Mouse (Mus musculus): ENCODE data around the gene Srbd1. TPM values are rescaled to one million over a fixed set of nuclear protein-coding genes. Genes with fewer than 3 reads are reported as not detected.

The Srbd1 gene
- polyA plus RNA-seq, 1 experiment from 2014 or later = 7.6 TPM

- DNase-seq (ENCODE audit: low spot score) (no peak), ATAC-seq (ENCODE audit: low FRiP score) (no peak)
- Histone ChIP-seq H3K27me3 (ENCODE audit: control insufficient read depth, insufficient read depth, low read length) (no peaks in the 10 kb centered on the region), H3K4me1 (replicated peaks; ENCODE audit: control insufficient read depth, insufficient read depth, low read length) (no peaks in the 10 kb centered on the region), H3K4me2 (replicated peaks) (no peak overlapping the region), H3K27ac (no peak overlapping the region), H3K36me3 (replicated peaks; ENCODE audit: control insufficient read depth, insufficient read depth) (no peaks in the 10 kb centered on the region), H3K9me3 (ENCODE audit: control insufficient read depth, low read length) (no peaks in the 10 kb centered on the region), H3K9ac (no peak overlapping the region), H3K4me3 (replicated peaks; ENCODE audit: low read length) (no peak overlapping the region)
- 80% methylated on average over 4 of the region's 4 CpGs for WGBS
These were observed 158.4 kb downstream of the Srbd1 start for GRCm38 (mm10) chr17:85986624-85987023.

GRCm38 (mm10) chr17:85986181-85986580, 158.8 kb downstream of the Srbd1 start:
- no peak overlapping the region for H3K4me3 ChIP-seq (replicated peaks; ENCODE audit: low read length)
- WGBS = 88% methylated on average over 2 of the region's 2 CpGs
- no peak for ATAC-seq (ENCODE audit: low FRiP score)
- no peaks in the 10 kb centered on the region for H3K4me1 ChIP-seq (replicated peaks; ENCODE audit: control insufficient read depth, insufficient read depth, low read length)
- no peak overlapping the region for H3K27ac ChIP-seq
- no peak overlapping the region for H3K9ac ChIP-seq
- no peaks in the 10 kb centered on the region for H3K27me3 ChIP-seq (ENCODE audit: control insufficient read depth, insufficient read depth, low read length)
- H3K36me3 ChIP-seq (replicated peaks; ENCODE audit: control insufficient read depth, insufficient read depth) = no peaks in the 10 kb centered on the region
- H3K9me3 ChIP-seq (ENCODE audit: control insufficient read depth, low read length) = 0 out of 2 replicates have a peak, but pooled peaks cover 1% of the 10 kb centered on the region
- DNase-seq (ENCODE audit: low spot score) = no peak
- H3K4me2 ChIP-seq (replicated peaks) = no peak overlapping the region

GRCm38 (mm10) chr17:85985131-85985530, 159.8 kb downstream of the Srbd1 start:
- Histone ChIP-seq H3K9me3 (ENCODE audit: control insufficient read depth, low read length) (0 out of 2 replicates have a peak, but pooled peaks cover 4% of the 10 kb centered on the region), H3K9ac (no peak overlapping the region), H3K4me1 (replicated peaks; ENCODE audit: control insufficient read depth, insufficient read depth, low read length) (no peaks in the 10 kb centered on the region), H3K4me2 (replicated peaks) (no peak overlapping the region), H3K27me3 (ENCODE audit: control insufficient read depth, insufficient read depth, low read length) (no peaks in the 10 kb centered on the region), H3K36me3 (replicated peaks; ENCODE audit: control insufficient read depth, insufficient read depth) (no peaks in the 10 kb centered on the region), H3K4me3 (replicated peaks; ENCODE audit: low read length) (no peak overlapping the region), H3K27ac (no peak overlapping the region)
- no peak for DNase-seq (ENCODE audit: low spot score)
- WGBS = 90% methylated on average over 11 of the region's 11 CpGs
- ATAC-seq (ENCODE audit: low FRiP score) = no peak

- Histone ChIP-seq H3K27me3 (ENCODE audit: control insufficient read depth, insufficient read depth, low read length) (no peaks in the 10 kb centered on the region), H3K36me3 (replicated peaks; ENCODE audit: control insufficient read depth, insufficient read depth) (no peaks in the 10 kb centered on the region), H3K9me3 (ENCODE audit: control insufficient read depth, low read length) (0 out of 2 replicates have a peak, but pooled peaks cover 4% of the 10 kb centered on the region), H3K27ac (no peak overlapping the region), H3K4me1 (replicated peaks; ENCODE audit: control insufficient read depth, insufficient read depth, low read length) (no peaks in the 10 kb centered on the region), H3K4me3 (replicated peaks; ENCODE audit: low read length) (no peak overlapping the region), H3K4me2 (replicated peaks) (no peak overlapping the region), H3K9ac (no peak overlapping the region)
- DNase-seq (ENCODE audit: low spot score) = no peak
- 96% methylated on average over 4 of the region's 4 CpGs for WGBS
- ATAC-seq (ENCODE audit: low FRiP score) = no peak
These were observed 162.7 kb downstream of the Srbd1 start for GRCm38 (mm10) chr17:85982271-85982670.

GRCm38 (mm10) chr17:85981869-85982268, 163.1 kb downstream of the Srbd1 start:
- ATAC-seq (ENCODE audit: low FRiP score) = no peak
- H3K27ac ChIP-seq = no peak overlapping the region
- no peaks in the 10 kb centered on the region for H3K36me3 ChIP-seq (replicated peaks; ENCODE audit: control insufficient read depth, insufficient read depth)
- no peaks in the 10 kb centered on the region for H3K27me3 ChIP-seq (ENCODE audit: control insufficient read depth, insufficient read depth, low read length)
- H3K9me3 ChIP-seq (ENCODE audit: control insufficient read depth, low read length) = 0 out of 2 replicates have a peak, but pooled peaks cover 4% of the 10 kb centered on the region
- DNase-seq (ENCODE audit: low spot score) = no peak
- H3K4me1 ChIP-seq (replicated peaks; ENCODE audit: control insufficient read depth, insufficient read depth, low read length) = no peaks in the 10 kb centered on the region
- WGBS = 98% methylated on average over 3 of the region's 3 CpGs
- H3K4me3 ChIP-seq (replicated peaks; ENCODE audit: low read length) = no peak overlapping the region
- no peak overlapping the region for H3K9ac ChIP-seq
- no peak overlapping the region for H3K4me2 ChIP-seq (replicated peaks)

GRCm38 (mm10) chr17:85978876-85979275, 166.1 kb downstream of the Srbd1 start:
- no peaks in the 10 kb centered on the region for H3K27me3 ChIP-seq (ENCODE audit: control insufficient read depth, insufficient read depth, low read length)
- 83% methylated on average over 8 of the region's 8 CpGs for WGBS
- no peak for DNase-seq (ENCODE audit: low spot score)
- H3K4me2 ChIP-seq (replicated peaks) = no peak overlapping the region
- H3K36me3 ChIP-seq (replicated peaks; ENCODE audit: control insufficient read depth, insufficient read depth) = no peaks in the 10 kb centered on the region
- H3K4me3 ChIP-seq (replicated peaks; ENCODE audit: low read length) = no peak overlapping the region
- no peak for ATAC-seq (ENCODE audit: low FRiP score)
- H3K9ac ChIP-seq = no peak overlapping the region
- 0 out of 2 replicates have a peak, but pooled peaks cover 4% of the 10 kb centered on the region for H3K9me3 ChIP-seq (ENCODE audit: control insufficient read depth, low read length)
- H3K27ac ChIP-seq = no peak overlapping the region
- no peaks in the 10 kb centered on the region for H3K4me1 ChIP-seq (replicated peaks; ENCODE audit: control insufficient read depth, insufficient read depth, low read length)

- H3K9ac ChIP-seq = no peak overlapping the region
- no peak for ATAC-seq (ENCODE audit: low FRiP score)
These were observed 169.9 kb downstream of the Srbd1 start for GRCm38 (mm10) chr17:85975077-85975476.

GRCm38 (mm10) chr17:85974591-85974990, 170.4 kb downstream of the Srbd1 start:
- Histone ChIP-seq H3K4me3 (replicated peaks; ENCODE audit: low read length) (no peak overlapping the region), H3K27ac (no peak overlapping the region), H3K4me2 (replicated peaks) (no peak overlapping the region), H3K36me3 (replicated peaks; ENCODE audit: control insufficient read depth, insufficient read depth) (no peaks in the 10 kb centered on the region), H3K27me3 (ENCODE audit: control insufficient read depth, insufficient read depth, low read length) (no peaks in the 10 kb centered on the region), H3K9ac (no peak overlapping the region), H3K4me1 (replicated peaks; ENCODE audit: control insufficient read depth, insufficient read depth, low read length) (no peaks in the 10 kb centered on the region), H3K9me3 (ENCODE audit: control insufficient read depth, low read length) (no peaks in the 10 kb centered on the region)
- WGBS = 94% methylated on average over 8 of the region's 8 CpGs
- DNase-seq (ENCODE audit: low spot score) (no peak), ATAC-seq (ENCODE audit: low FRiP score) (no peak)

More at GRCm38 (mm10) chr17:85975077-85975476, 169.9 kb downstream of the Srbd1 start:
- DNase-seq (ENCODE audit: low spot score) = no peak
- WGBS = 56% methylated on average over 5 of the region's 5 CpGs
- Histone ChIP-seq H3K4me2 (replicated peaks) (no peak overlapping the region), H3K27me3 (ENCODE audit: control insufficient read depth, insufficient read depth, low read length) (no peaks in the 10 kb centered on the region), H3K4me3 (replicated peaks; ENCODE audit: low read length) (no peak overlapping the region), H3K36me3 (replicated peaks; ENCODE audit: control insufficient read depth, insufficient read depth) (no peaks in the 10 kb centered on the region), H3K4me1 (replicated peaks; ENCODE audit: control insufficient read depth, insufficient read depth, low read length) (no peaks in the 10 kb centered on the region), H3K9me3 (ENCODE audit: control insufficient read depth, low read length) (no peaks in the 10 kb centered on the region), H3K27ac (no peak overlapping the region)

GRCm38 (mm10) chr17:85971120-85971519, 173.9 kb downstream of the Srbd1 start:
- WGBS = 37% methylated on average over 4 of the region's 4 CpGs
- H3K4me3 ChIP-seq (replicated peaks; ENCODE audit: low read length) = no peak overlapping the region
- no peaks in the 10 kb centered on the region for H3K36me3 ChIP-seq (replicated peaks; ENCODE audit: control insufficient read depth, insufficient read depth)
- H3K9me3 ChIP-seq (ENCODE audit: control insufficient read depth, low read length) = no peaks in the 10 kb centered on the region
- H3K27ac ChIP-seq = no peak overlapping the region
- no peaks in the 10 kb centered on the region for H3K4me1 ChIP-seq (replicated peaks; ENCODE audit: control insufficient read depth, insufficient read depth, low read length)
- DNase-seq (ENCODE audit: low spot score) (no peak), ATAC-seq (ENCODE audit: low FRiP score) (no peak)
- H3K27me3 ChIP-seq (ENCODE audit: control insufficient read depth, insufficient read depth, low read length) = no peaks in the 10 kb centered on the region
- H3K4me2 ChIP-seq (replicated peaks) = no peak overlapping the region
- no peak overlapping the region for H3K9ac ChIP-seq

- no peak for ATAC-seq (ENCODE audit: low FRiP score)
These were observed 183.3 kb downstream of the Srbd1 start for GRCm38 (mm10) chr17:85961653-85962052.

More at GRCm38 (mm10) chr17:85961653-85962052, 183.3 kb downstream of the Srbd1 start:
- Histone ChIP-seq H3K4me2 (replicated peaks) (no peak overlapping the region), H3K9ac (no peak overlapping the region), H3K4me3 (replicated peaks; ENCODE audit: low read length) (no peak overlapping the region), H3K9me3 (ENCODE audit: control insufficient read depth, low read length) (no peaks in the 10 kb centered on the region), H3K27ac (no peak overlapping the region), H3K36me3 (replicated peaks; ENCODE audit: control insufficient read depth, insufficient read depth) (no peaks in the 10 kb centered on the region), H3K4me1 (replicated peaks; ENCODE audit: control insufficient read depth, insufficient read depth, low read length) (no peaks in the 10 kb centered on the region), H3K27me3 (ENCODE audit: control insufficient read depth, insufficient read depth, low read length) (no peaks in the 10 kb centered on the region)
- no peak for DNase-seq (ENCODE audit: low spot score)
- 67% methylated on average over 6 of the region's 6 CpGs for WGBS

Measured in hindbrain, embryonic 14.5 days (tissue).